Mouse (Mus musculus): ENCODE measurements around the gene Gm14862. TPM values are rescaled to one million over a fixed set of nuclear protein-coding genes. Genes with fewer than 3 reads are reported as not detected.

Gene Gm14862
- polyA plus RNA-seq, 1 experiment from 2014 or later = 1.9 TPM

DNA sequence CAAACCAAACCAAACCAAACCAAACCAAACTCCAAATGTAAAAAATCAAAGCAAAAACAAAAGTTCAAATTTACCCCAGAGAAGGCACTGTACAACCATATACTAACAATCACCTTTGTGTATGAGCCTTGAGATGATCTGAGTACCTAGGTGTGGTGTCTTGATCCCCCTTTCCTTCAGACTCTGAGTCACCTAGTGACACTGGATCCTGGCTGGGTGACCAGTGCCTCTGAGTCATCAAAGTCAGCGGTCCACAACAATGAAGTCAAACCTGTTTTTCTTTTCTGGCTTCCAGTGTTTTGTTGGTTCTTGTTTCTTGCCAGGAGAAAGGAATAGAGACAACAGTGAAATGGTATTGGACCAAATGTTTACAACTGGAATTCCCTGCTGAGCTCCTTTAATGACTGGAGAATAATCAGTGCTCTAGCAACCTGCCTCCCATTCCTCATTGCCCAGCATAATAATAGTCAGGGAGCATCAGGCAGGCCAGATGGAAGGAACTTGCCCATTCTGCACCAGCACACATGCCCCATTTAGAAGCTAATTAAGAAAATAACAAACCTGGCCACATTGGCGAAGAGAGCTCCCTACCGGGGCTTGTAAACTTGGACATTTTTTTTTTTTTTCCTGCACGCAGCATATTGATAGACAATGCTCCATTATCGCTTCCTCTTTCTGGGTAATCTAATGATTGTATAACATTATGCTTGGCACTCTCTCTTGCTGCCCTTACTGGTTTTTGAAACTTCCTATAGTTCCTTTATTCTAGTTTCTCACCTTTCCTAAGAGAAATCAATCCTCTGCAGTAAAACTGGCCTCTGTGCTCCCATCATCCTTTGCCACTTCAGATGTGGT is 15.7 kb downstream of the Gm14862 start:
- DNase-seq (no peak), ATAC-seq (no peak)
- Histone ChIP-seq H3K4me3 (ENCODE audit: low read depth, low read length) (no peak overlapping the region), H3K9ac (replicated peaks) (no peak overlapping the region), H3K4me1 (ENCODE audit: insufficient read depth) (no peaks in the 10 kb centered on the region), H3K27ac (ENCODE audit: low read depth) (no peak overlapping the region), H3K36me3 (replicated peaks; ENCODE audit: insufficient read depth, low read length) (no peaks in the 10 kb centered on the region), H3K27me3 (ENCODE audit: insufficient read depth, low read length) (no peaks in the 10 kb centered on the region), H3K9me3 (ENCODE audit: low read length) (no peaks in the 10 kb centered on the region), H3K4me2 (ENCODE audit: low read depth, low read length) (no peak overlapping the region)
- 65% methylated on average over 5 of the region's 5 CpGs for WGBS (ENCODE audit: insufficient replicate concordance)
- TF ChIP-seq CTCF (IDR thresholded peaks at IDR 0.05; ENCODE audit: low read depth) = no peak
- no peak for TF ChIP-seq EP300 (IDR thresholded peaks at IDR 0.05; ENCODE audit: low read depth)

DNA sequence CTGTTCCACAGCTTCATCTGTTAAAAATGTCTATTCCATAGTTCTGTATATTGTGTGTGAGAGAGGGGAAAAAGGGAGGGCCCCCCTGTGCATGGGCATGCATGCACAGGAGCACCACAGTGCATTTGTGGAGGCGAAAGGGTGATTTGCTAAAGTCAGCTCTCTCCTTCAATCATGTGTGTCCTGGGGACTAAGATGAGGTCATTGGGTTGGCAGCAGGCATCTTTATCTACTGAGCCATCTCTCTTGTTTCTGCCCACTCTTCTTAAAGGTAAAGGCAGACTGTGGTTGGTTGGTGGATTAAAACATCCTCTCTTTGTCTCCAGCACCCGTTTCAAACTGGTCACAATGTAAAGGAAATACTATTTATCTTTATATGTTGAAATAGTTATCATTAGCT is 29.6 kb downstream of the Gm14862 start:
- TF ChIP-seq CTCF (IDR thresholded peaks at IDR 0.05; ENCODE audit: low read depth) = no peak
- TF ChIP-seq EP300 (IDR thresholded peaks at IDR 0.05; ENCODE audit: low read depth) = no peak
- H3K27ac ChIP-seq (ENCODE audit: low read depth) = no peak overlapping the region
- DNase-seq (no peak), ATAC-seq (no peak)
- no peaks in the 10 kb centered on the region for H3K36me3 ChIP-seq (replicated peaks; ENCODE audit: insufficient read depth, low read length)
- H3K27me3 ChIP-seq (ENCODE audit: insufficient read depth, low read length) = no peaks in the 10 kb centered on the region
- H3K4me2 ChIP-seq (ENCODE audit: low read depth, low read length) = no peak overlapping the region
- no peak overlapping the region for H3K4me3 ChIP-seq (ENCODE audit: low read depth, low read length)
- no peak overlapping the region for H3K9ac ChIP-seq (replicated peaks)
- H3K4me1 ChIP-seq (ENCODE audit: insufficient read depth) = no peaks in the 10 kb centered on the region
- H3K9me3 ChIP-seq (ENCODE audit: low read length) = no peaks in the 10 kb centered on the region
- 61% methylated on average over 2 of the region's 2 CpGs for WGBS (ENCODE audit: insufficient replicate concordance)

DNA sequence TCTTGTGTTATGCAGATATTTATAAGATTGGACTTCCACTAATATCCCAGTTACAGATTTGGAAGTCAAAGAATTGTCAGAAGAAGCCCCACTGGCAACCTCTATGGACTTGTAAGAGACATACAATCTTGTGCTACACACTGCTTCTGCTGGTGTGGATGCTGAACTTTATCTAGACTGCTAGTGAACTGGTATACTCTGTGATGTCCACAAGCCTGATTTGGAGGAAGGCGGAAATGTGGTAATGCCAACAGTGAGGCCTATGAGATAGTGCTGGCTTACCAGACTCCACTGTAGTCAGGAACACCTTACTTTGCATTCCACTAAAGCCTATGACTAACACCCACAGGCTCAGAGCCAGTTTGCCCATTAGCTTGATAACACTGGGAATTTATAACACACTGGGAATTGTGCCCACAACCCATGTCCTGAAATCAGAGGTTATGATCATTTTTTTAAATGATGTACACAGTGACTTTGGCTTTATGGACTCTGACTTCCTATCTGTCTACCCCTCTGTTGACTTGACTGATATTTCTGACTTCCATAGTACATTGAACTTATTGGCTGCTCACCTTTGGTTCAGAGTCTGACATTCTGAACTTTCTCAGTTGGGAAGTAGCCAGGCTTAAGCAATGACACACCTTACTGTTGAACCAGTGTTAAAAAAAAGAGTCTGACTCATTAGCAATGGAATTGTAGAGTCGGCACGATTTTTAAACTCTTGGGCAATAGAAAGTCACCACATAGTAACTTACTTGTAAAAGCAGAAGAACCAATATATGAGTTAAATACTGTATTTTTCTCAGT is 34.1 kb downstream of the Gm14862 start:
- Histone ChIP-seq H3K4me1 (ENCODE audit: insufficient read depth) (no peaks in the 10 kb centered on the region), H3K4me2 (ENCODE audit: low read depth, low read length) (no peak overlapping the region), H3K36me3 (replicated peaks; ENCODE audit: insufficient read depth, low read length) (no peaks in the 10 kb centered on the region), H3K9ac (replicated peaks) (no peak overlapping the region), H3K27ac (ENCODE audit: low read depth) (peak overlapping the region; percentile 36; the same call in 1 of the 2 replicates), H3K4me3 (ENCODE audit: low read depth, low read length) (no peak overlapping the region), H3K9me3 (ENCODE audit: low read length) (no peaks in the 10 kb centered on the region), H3K27me3 (ENCODE audit: insufficient read depth, low read length) (no peaks in the 10 kb centered on the region)
- ATAC-seq = peak; percentile 92
- DNase-seq = no peak
- WGBS (ENCODE audit: insufficient replicate concordance) = 67% methylated on average over 3 of the region's 3 CpGs
- TF ChIP-seq EP300 (IDR thresholded peaks at IDR 0.05; ENCODE audit: low read depth) (no peak), CTCF (IDR thresholded peaks at IDR 0.05; ENCODE audit: low read depth) (no peak)

DNA sequence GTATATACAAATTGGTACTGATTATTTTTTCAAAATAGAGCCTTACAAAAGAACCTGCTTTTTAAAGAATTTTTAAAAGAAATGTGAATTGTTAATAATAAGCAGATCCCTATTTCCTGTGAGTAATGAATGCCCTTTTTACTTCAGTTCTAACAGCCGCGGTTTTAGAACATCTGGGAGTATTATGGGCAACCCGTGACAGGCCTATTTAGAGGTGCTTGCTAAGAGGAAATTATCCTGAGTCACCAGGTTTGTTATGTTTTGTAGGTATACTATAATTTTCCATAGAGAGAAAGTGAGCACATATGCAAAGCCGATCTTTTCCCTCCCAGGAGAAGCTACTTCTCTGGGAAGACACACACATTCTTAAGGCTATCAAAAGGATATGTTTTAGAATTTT is 35.0 kb downstream of the Gm14862 start:
- WGBS (ENCODE audit: insufficient replicate concordance) = 81% methylated on average over 4 of the region's 4 CpGs
- H3K4me3 ChIP-seq (ENCODE audit: low read depth, low read length) = no peak overlapping the region
- ATAC-seq (no peak), DNase-seq (no peak)
- TF ChIP-seq EP300 (IDR thresholded peaks at IDR 0.05; ENCODE audit: low read depth) (no peak), CTCF (IDR thresholded peaks at IDR 0.05; ENCODE audit: low read depth) (no peak)
- no peaks in the 10 kb centered on the region for H3K4me1 ChIP-seq (ENCODE audit: insufficient read depth)
- no peak overlapping the region for H3K9ac ChIP-seq (replicated peaks)
- no peaks in the 10 kb centered on the region for H3K27me3 ChIP-seq (ENCODE audit: insufficient read depth, low read length)
- H3K27ac ChIP-seq (ENCODE audit: low read depth) = no peak overlapping the region
- H3K9me3 ChIP-seq (ENCODE audit: low read length) = no peaks in the 10 kb centered on the region
- no peaks in the 10 kb centered on the region for H3K36me3 ChIP-seq (replicated peaks; ENCODE audit: insufficient read depth, low read length)
- H3K4me2 ChIP-seq (ENCODE audit: low read depth, low read length) = no peak overlapping the region

DNA sequence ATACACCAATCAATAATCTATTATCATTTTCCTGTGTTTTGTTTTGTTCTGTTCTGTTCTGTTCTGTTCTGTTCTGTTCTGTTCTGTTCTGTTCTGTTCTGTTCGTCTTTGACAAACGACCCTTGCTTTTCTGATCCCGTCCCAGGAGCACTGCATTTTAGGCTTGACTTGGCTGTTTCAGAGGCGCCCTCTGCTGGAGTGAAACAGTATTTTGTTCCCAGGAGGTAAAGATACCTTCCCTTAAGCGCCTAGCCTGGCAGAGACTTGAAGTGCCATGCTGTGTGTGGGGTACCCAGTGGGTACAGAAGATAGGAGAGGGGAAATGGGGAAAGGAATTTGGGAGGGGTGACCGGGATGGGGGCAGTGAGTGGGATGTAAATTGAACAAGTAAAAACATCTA is 35.5 kb downstream of the Gm14862 start:
- ATAC-seq (no peak), DNase-seq (peak; percentile 64)
- Histone ChIP-seq H3K36me3 (replicated peaks; ENCODE audit: insufficient read depth, low read length) (no peaks in the 10 kb centered on the region), H3K27me3 (ENCODE audit: insufficient read depth, low read length) (no peaks in the 10 kb centered on the region), H3K4me3 (ENCODE audit: low read depth, low read length) (no peak overlapping the region), H3K27ac (ENCODE audit: low read depth) (no peak overlapping the region), H3K9me3 (ENCODE audit: low read length) (no peaks in the 10 kb centered on the region), H3K4me1 (ENCODE audit: insufficient read depth) (no peaks in the 10 kb centered on the region), H3K4me2 (ENCODE audit: low read depth, low read length) (no peak overlapping the region), H3K9ac (replicated peaks) (no peak overlapping the region)
- WGBS (ENCODE audit: insufficient replicate concordance) = 40% methylated on average over 6 of the region's 6 CpGs
- 0 out of 2 replicates have a peak, but pooled peaks have one; percentile 5 for TF ChIP-seq EP300 (IDR thresholded peaks at IDR 0.05; ENCODE audit: low read depth)
- peak; percentile 74 for TF ChIP-seq CTCF (IDR thresholded peaks at IDR 0.05; ENCODE audit: low read depth)

DNA sequence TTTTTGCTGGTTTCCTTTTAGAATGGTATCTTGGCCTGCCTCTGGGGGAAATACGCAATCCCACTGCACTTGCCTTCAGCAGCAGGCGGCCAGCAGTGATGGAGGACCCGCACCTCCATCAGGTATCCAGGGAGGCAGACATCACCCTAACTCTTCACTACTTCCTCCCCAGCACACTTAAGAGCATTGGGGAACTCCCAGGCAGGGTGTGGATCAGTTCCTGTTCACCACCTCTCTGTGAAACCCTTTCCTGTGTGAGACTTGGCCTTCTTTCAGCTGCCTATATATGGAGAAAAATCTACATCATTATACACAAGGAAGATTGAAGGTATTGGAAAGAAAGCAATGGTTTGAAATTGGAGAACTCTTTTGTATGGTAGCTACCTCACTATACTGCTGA is 37.1 kb downstream of the Gm14862 start:
- ATAC-seq (no peak), DNase-seq (no peak)
- H3K36me3 ChIP-seq (replicated peaks; ENCODE audit: insufficient read depth, low read length) = no peaks in the 10 kb centered on the region
- H3K27me3 ChIP-seq (ENCODE audit: insufficient read depth, low read length) = no peaks in the 10 kb centered on the region
- TF ChIP-seq CTCF (IDR thresholded peaks at IDR 0.05; ENCODE audit: low read depth) (no peak), EP300 (IDR thresholded peaks at IDR 0.05; ENCODE audit: low read depth) (no peak)
- 77% methylated on average over 3 of the region's 3 CpGs for WGBS (ENCODE audit: insufficient replicate concordance)
- H3K9ac ChIP-seq (replicated peaks) = no peak overlapping the region
- H3K27ac ChIP-seq (ENCODE audit: low read depth) = no peak overlapping the region
- H3K4me3 ChIP-seq (ENCODE audit: low read depth, low read length) = no peak overlapping the region
- no peaks in the 10 kb centered on the region for H3K4me1 ChIP-seq (ENCODE audit: insufficient read depth)
- no peak overlapping the region for H3K4me2 ChIP-seq (ENCODE audit: low read depth, low read length)
- H3K9me3 ChIP-seq (ENCODE audit: low read length) = no peaks in the 10 kb centered on the region
